Mouse (Mus musculus): ENCODE results near the gene Capn7.

Gene Capn7

GRCm38 (mm10) chr14:31336369-31337155, at the start of gene Capn7:
Capn7 (plus strand) TSS chr14:31336638.
- peak; percentile 99 for DNase-seq

- no peak for DNase-seq
These were observed 23.2 kb upstream of the Capn7 start for GRCm38 (mm10) chr14:31313192-31313591.

DNA sequence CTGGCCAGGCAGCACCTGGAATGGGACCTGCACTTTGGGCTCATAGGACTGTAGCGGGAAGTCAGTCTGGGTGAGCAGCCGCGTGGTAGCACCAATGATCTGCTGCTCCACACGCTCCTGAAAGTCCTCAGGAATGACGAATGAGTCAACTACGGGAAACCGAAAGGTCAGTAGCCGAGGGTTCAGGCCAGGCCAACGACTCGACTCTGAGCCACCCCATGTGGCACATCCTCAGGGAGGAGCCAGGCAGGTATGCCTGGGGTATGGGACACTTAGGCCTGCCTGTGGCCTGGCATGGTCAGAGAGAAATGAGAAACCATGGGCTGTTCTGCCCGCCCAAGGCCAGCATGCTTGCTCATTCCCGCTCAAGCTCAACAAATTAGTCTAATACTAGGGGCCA, 19.8 kb upstream of the Capn7 start:
- no peak for DNase-seq

- no peak for DNase-seq
These were observed 18.7 kb upstream of the Capn7 start for GRCm38 (mm10) chr14:31317754-31318153.

DNA sequence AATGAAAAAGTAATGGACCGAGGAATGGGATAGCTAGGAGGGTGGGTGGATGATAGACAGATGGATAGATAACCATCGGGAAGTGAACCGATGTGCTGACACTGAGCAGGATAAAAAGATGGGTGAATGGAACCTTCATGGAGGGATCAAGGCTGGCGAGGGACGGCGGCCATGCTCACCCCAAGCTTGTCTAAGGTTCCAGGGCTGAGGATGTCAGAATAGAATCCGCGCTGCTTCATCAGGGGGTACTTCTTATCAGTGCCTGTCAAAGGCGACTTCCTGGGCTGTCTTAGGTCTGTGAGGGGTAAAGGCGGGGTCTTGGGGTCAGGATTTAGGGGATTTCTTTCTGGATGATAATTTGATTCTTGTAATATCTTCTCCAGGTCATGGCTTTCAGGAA, 16.9 kb upstream of the Capn7 start:
- DNase-seq, result no peak

DNA sequence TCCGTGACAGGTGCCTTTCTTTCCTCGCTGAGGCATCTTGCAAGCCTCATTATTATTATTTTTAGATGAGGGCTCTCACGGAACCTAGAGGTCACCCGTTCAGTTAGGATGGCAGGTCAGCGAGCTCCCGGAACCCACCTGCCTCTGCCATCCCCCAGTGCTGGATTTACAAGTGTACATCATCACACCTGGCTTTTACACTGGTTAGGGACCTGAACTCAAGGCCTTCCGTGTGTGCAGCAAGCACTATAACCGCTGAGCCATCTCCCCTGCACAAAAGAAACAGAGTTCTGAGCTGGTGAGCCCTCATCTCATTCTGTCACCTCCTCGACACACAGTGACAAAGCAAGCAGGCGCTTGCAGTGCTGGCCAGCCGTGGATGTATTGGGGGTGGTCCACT, 15.3 kb upstream of the Capn7 start:
- no peak for DNase-seq

DNA sequence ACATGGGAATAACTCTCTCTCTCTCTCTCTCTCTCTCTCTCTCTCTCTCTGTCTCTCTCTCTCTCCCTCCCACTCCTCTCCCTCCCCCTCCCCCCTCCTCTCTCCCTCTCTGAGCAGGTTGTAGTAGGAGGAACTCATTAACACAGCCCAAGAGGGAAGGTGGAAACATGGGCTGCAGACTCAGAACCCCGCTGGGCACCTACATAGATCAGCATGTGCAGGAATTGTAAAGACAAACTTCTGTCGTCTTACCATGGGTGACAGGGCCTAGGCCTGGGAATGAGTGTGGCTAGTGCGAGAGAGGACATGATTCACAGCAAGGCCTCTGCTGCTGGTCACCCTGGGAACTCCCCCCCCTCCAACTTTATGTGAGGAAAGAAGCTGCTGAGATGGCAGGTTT, 14.2 kb upstream of the Capn7 start:
- DNase-seq, result no peak

DNA sequence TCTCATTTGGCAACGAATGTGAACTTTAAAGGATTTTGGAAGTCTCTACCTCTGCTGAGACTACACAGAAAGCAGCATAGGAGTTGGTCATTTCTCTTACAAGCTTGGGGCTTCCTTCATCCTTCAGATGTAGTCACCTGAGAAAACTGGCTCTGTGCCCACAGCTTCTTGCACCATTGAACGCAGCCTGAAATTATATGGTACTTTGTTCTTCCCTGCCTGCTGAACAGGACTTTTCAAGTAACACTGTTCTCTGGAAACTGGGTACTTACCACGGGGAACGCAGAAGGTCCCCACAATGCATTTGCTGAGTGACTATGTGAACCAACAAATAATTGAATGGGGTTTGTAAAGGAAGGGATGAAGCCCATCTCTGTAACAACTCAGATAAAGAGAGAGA, 13.2 kb upstream of the Capn7 start:
- DNase-seq, result no peak

DNA sequence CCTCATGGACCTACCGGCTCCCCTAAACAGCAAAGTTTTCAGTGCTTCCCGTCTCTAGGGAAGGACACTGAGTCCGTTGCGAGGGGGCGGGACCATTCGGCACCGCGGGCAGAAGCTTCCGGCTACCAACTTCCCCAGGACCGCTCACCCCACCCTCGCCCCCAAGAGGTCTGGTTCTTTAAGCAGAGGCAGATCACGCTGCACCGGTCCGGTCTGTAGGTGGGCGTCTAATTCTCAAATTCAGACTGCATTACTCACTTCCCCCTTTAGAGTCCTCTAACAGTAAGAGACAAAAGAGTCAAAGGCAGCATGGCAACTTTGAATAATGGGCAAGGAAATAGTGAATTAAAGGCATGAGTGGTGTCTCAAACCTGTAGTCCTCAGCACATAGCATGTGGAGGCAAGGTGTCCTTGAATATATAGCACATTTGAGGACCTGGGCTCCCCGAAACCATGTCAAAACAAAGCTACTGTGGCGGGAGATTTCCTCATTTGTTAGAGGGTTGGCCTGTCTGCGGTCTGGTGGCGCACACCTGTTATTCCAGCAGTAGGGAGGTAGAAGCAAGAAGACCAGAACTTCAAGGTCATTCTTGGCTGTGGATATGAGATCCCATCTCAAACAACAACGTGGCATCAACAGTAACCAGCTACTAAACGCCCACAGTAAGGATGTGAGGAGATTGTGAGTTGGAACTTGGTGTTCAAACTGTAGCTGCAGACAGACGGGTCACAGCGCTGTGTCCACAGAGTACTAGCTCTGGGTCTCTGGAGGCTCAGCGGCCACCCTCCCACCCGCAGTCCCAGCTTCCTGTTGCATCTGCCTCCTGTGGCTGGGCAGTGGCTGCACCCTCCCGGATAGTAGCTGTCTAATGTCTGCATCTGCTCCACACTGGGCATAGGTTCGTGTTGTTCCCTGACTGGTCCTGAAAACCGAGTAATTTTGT, 12.3 kb upstream of the Capn7 start, which contains the start of gene Dnah1:
Gene Dnah1, minus strand, starts transcription at position 48 of the 944 bp plus-strand sequence.
- no peak for DNase-seq

DNA sequence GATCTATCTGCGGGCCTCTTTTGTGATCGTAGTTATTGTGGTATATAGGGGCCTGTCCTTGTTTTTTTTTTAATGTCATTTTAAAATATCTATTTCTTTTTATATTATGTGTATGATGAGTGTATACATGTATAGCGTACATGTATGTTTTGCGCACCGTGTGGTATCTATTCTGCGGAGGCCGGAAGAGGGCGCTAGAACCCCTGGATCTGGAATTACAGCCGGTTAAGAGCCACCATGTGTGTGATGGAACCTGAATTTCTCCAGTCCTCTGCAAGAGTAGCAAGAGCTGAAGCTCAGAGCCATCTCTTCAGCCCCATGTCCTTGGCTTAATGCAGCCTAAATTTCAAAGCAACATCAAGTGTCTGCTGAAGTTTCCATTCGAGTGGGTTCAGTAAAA, 11.6 kb upstream of the Capn7 start:
- no peak for DNase-seq

DNA sequence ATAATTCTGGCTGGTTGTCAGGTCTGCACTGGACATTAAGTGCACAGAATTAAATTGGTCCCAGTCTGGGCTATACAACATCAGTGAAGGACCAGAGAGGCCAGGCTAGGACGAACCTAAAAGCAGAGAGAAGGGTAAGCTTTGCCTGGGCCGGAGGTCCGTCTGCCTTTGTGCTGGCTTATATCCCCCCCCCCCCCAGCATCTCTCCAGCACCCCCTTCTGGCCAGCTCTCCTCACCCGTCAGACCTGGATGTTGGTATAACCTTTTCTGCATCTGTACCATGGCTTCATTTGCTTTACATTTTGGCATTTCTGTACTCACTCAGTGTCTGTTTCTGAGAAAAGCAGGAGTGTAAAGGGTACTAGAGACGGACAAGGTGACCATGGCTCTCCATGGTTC, 10.9 kb upstream of the Capn7 start:
- no peak for DNase-seq

GRCm38 (mm10) chr14:31326770-31327169, 9.7 kb upstream of the Capn7 start:
- DNase-seq, result no peak

- no peak for DNase-seq
These were observed 9.2 kb upstream of the Capn7 start for GRCm38 (mm10) chr14:31327196-31327595.

GRCm38 (mm10) chr14:31327681-31328080, 8.8 kb upstream of the Capn7 start:
- DNase-seq, result no peak

- no peak for DNase-seq
These were observed 6.7 kb upstream of the Capn7 start for GRCm38 (mm10) chr14:31329741-31330140.

DNA sequence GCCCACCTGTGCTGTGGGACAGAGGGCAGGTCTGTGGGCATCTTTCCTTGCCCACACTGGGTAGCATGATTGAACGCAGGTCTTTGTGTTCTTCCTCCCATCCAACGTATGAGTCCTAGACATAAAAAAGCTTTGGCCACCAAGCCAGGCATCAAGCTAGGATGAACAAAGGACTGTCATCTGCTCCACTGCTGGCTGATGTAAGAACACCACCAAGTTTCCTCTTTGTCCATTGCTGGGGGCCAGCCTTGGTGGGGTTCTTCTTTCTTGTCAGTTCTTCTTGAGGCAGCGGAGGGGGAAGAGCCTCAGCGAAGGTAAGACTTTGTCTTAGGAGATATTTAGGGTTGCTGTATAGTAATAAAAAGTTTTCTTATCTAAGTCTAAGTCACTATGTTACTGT, 5.5 kb upstream of the Capn7 start:
- no peak for DNase-seq

GRCm38 (mm10) chr14:31335765-31336164, 673 bp upstream of the Capn7 start:
- DNase-seq, result no peak

DNA sequence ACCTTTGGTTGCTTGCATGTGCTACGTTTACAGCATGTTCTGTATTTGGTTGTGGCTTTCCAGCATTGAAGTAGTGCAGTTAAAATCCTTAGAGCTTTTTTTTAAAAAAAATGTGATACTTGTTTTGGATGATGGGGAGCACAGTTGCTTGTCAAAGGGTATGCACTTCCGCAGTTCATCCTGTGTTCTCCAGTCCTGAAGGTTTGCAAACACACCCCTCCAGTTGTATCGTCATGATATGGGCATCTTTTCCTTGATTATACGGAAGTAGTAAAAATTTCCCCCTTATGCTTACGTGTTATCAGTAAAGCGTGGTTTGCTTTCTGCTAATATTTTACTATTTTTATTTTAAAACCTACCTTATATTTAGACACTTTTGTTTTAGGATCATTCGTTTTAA, 968 bp downstream of the Capn7 start:
- no peak for DNase-seq

GRCm38 (mm10) chr14:31337947-31338346, 1.5 kb downstream of the Capn7 start:
- DNase-seq, result no peak

GRCm38 (mm10) chr14:31343241-31343640, 6.8 kb downstream of the Capn7 start:
- DNase-seq, result no peak

DNA sequence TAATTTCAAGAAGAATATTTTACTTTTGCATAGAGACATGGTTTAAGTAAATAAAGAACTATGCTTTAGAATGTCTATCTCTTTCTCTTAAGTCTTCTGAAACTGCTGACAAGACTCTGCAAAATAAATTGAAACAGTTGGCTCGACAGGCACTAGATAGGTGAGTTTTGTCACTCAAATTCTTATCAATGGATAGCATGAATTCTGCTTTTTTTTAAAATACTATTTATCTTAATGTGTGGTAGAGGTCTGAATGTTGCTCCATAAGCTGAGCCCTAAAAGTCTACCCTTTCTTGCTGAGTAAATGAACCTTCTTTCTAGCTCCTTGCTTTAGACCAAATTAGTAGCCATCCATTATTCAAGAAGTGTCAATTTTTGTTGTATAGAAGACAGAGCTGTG, 8.9 kb downstream of the Capn7 start:
- DNase-seq, result no peak

- no peak for DNase-seq
These were observed 25.8 kb downstream of the Capn7 start for GRCm38 (mm10) chr14:31362236-31362635.

DNA sequence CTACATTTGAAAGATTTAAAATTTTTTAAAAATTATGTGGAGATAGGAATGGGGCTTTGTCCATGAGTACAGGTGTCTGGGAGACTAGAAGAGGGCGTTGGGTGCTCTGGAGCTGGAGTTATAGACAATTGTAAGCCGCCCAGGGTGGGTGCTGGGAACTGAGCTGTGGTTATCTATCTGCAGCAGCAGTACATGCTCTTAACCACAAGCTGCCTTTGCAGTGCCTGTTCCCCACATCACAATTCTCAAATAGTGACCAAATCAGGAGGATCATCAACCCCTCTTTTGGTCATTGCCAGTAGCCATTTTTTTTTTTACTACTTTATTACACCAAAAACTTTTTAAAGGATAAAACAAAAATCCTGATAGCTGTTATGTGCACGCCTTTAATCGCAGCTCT, 28.2 kb downstream of the Capn7 start:
- no peak for DNase-seq

- DNase-seq, result peak; percentile 87
These were observed 28.9 kb downstream of the Capn7 start for GRCm38 (mm10) chr14:31365350-31365749.
